Mouse (Mus musculus): ENCODE data around the gene Has1.

Gene Has1

GRCm38 (mm10) chr17:17855064-17855838 is at the start of gene Has1:
Gene Has1 (minus strand): TSS chr17:17855205.
- no peak for DNase-seq (ENCODE audit: low read depth, low spot score)

GRCm38 (mm10) chr17:17900768-17901167 is 45.8 kb upstream of the Has1 start:
- no peak for DNase-seq (ENCODE audit: low read depth, low spot score)

GRCm38 (mm10) chr17:17899268-17899667 is 44.3 kb upstream of the Has1 start:
- peak; percentile 12 for DNase-seq (ENCODE audit: low read depth, low spot score)

DNA sequence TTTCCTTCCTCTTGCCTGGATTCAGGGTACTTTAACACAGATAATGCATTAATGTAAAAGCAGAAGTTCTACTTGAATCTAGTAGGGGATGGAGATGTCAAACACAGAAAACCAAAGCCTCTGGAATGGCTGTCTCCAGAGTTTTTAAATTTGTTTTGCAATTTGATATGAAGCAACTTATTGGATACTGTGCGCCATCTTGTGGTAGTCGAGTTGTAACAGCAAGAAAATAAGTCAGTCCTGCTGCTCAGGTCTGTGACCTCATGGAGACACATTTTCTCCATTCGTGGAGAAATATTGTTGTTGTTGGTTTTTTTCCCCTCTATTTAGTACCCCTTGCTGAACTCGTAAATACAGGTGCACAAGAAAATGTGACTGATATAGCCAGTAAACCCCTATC is 41.0 kb upstream of the Has1 start:
- peak; percentile 55 for DNase-seq (ENCODE audit: low read depth, low spot score)

- no peak for DNase-seq (ENCODE audit: low read depth, low spot score)
Measured at GRCm38 (mm10) chr17:17889732-17890425, 34.9 kb upstream of the Has1 start.

GRCm38 (mm10) chr17:17887774-17888248 is 32.8 kb upstream of the Has1 start, which contains the start of the genes Fpr2 and Fpr3:
Gene Fpr2 (plus strand): TSS chr17:17887824.
Gene Fpr3 (plus strand): TSS chr17:17887852.
- DNase-seq (ENCODE audit: low read depth, low spot score): no peak

DNA sequence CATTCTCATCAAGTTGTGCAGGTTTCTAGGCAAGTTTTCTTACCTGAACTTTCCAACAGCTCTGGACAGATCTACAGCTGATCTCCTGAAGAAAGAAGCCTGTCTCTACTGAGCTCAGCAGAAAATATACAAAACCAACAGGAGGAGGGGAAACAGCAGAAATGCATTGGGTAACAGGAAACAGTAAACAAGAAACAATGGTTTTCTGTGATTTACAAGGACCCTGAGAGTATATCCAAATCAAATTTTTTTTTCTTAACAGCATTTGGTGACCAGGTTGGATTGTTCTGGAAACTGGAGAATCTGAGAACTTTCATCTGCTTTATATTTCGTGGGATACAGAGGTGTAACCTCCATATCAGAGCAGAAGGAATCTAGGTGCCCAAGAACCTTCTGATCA is 28.8 kb upstream of the Has1 start, which contains the start of gene Fpr1:
TSS of gene Fpr1 (minus strand) at position 101 of the 400 bp plus-strand sequence.
- DNase-seq (ENCODE audit: low read depth, low spot score): no peak

DNA sequence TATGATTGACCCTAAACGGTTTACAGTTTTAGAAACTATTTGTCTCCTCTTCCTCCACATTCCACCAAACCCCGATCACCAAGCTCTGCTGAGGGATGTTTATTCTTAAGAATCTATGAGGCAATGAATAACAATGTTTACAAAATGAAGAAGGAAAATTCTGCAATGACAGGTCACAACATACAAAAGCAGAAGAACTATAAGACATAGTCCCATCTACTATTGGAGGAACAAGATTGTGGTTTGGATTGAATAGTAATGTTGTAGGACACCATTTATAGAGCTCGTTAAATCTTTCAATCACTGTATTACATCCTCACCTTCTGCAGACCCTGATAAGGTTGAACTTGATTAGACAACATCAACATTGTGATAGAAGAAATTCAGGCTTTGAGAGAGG is 27.7 kb upstream of the Has1 start:
- DNase-seq (ENCODE audit: low read depth, low spot score): no peak

GRCm38 (mm10) chr17:17879347-17879746 is 24.3 kb upstream of the Has1 start:
- no peak for DNase-seq (ENCODE audit: low read depth, low spot score)

DNA sequence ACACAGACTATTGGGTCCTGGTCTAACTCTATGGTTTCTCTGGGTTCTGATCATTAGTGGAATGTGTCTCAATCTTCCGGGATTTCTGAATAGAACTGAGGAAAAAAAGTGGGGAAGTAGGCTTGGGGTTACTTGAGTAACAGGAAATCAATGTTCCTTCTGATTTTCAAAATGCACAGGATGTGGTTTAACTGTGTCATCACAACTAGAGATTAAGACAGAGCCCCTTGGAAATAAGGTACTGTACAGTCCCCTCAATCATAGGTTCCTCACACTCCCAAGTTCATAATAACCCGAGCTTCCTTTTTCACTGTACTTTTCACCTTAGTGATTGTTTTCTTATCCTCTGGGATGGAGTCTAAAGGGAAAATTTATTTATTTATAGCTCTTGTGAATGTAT is 16.7 kb upstream of the Has1 start:
- DNase-seq (ENCODE audit: low read depth, low spot score): no peak

DNA sequence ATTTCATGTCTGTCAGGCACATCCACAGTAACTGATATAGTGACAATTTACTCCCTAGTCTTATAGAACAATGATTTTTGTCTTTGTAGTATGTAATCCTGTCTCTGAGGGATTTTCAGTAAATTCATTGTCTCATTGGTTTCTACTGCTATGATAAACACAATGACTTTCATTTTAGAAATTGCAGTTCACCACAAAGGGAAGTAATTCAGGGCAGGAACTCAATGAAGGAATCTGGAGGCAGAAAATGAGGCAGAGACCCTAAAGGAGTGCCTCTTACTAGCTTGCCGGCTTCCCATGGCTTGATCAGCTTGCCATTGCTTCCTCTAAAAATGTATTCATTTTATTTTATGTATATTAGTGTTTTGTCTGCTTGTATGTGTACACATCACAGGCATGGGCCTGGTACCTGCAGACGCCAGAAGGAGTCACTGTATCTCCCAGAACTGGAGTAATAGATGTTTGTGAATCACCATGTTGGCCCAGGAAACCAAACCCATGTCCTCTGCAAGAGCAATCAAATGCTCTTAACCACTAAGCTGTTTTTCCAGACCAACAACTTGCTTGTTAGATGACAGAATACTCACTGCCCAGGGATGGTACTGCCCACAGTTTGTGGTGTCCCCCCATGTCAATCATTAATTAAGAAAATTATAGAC is 16.0 kb upstream of the Has1 start:
- DNase-seq (ENCODE audit: low read depth, low spot score): no peak

DNA sequence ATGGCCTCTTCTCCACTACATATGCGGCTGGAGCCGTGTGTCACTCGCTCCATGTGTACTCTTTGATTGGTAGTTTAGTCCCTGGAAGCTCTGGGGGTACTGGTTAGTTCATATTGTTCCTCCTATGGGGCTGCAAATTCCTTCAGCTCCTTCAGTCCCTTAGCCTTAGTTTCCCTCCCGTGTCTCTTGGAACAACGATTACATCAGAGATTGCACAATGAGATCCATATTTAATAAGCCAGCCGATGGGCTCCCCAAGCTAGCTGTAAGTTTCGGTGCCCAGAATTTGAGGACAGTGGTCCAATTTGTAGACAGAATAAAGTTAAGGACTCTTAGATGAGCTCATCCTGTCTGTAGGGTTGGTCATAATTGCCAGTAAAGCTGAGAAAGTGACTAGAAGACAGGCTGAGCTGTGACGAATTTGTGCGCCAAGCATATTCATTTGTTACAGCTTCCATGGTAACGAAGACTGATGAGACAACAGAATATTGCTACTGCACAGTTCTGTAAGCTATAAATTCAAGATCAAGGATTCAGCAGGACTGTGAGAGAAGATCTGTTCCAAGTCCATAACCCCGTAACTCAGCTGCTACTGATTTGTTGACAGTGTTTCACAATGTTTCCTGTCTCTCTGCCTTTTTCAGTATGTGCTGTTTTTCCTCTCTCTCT is 11.9 kb upstream of the Has1 start:
- DNase-seq (ENCODE audit: low read depth, low spot score): no peak

- DNase-seq (ENCODE audit: low read depth, low spot score): no peak
Measured at GRCm38 (mm10) chr17:17865168-17865567, 10.2 kb upstream of the Has1 start.

DNA sequence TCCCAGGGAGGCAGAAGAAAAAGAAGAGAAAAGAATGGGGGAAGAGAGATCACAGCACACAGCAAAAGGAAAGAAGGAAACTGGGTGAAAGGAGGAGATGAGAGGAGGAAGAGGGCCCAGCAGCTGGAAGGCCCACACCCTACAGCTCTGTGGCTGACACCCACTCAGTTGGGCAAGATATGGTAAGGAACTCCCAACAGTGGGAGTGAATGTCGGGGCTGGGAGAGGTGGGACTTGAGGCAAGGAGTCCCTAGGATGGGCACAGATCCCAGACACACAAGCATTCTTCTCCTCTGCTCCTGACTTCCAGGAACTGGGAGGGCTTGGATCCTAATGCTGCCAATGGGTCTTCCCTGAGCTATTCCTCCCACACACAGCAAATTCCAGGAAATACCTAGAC is 7.4 kb upstream of the Has1 start:
- DNase-seq (ENCODE audit: low read depth, low spot score): no peak

GRCm38 (mm10) chr17:17860110-17860509 is 5.1 kb upstream of the Has1 start:
- DNase-seq (ENCODE audit: low read depth, low spot score): no peak

- no peak for DNase-seq (ENCODE audit: low read depth, low spot score)
Measured at GRCm38 (mm10) chr17:17857446-17857845, 2.4 kb upstream of the Has1 start.

GRCm38 (mm10) chr17:17856612-17857011 is 1.6 kb upstream of the Has1 start:
- DNase-seq (ENCODE audit: low read depth, low spot score): no peak

DNA sequence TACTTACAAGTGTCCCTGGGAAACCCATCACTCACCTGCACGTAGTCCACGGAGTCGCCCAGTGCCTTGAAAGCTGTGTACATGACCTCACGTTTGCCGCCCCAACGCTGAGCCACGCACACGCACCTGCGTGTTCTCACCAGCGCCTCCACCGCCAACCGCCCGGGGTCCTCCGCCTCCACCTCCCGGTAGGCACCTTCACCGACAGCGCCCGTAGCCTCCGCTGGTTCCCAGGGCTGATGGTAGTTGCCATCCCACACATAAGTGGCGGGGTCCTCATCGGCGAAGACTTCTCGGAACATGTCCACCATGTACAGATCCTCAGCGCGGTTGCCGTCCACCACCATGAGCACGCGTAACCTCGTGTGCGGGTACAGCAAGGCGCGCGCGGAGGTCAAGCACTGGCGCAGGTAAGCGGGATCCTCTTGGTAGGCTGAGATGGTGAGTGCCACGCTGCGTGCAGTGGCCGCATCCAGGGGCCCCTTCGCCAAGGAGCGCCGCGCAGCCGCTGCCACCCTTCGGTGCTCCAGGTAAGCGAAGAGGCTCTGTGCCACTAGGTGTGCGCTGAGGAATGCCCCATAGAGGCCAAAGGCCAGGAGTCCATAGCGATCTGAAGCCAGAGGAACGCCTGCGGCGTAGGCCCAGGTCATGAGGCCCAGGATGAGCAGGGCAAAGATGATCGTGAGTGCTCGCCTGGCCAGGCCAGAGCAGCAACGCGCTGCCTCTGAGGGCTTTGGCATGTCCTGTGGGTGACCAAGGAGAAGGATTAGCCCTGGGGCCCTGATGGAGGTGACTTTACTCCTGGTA is 4.9 kb downstream of the Has1 start:
- no peak for DNase-seq (ENCODE audit: low read depth, low spot score)

DNA sequence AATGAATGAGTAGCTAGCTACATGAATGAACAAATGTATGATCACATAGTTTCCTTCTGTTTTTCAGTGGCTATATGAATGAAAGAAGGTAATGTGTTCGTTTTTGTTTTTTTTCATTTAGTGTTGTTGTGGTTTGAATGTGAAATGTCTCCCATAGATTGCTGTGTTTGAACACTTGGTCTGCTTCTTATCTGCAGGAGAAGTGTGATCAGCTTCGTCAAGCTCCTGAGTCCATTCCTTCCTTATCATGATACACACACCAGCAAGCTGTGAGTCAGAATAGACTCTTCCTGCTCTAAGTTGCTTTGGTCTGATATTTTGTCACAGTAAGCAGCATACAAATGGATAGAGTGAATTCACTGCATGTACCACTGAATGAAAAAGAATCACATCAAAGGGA is 6.0 kb downstream of the Has1 start:
- DNase-seq (ENCODE audit: low read depth, low spot score): no peak

- no peak for DNase-seq (ENCODE audit: low read depth, low spot score)
Measured at GRCm38 (mm10) chr17:17845187-17846027, 9.6 kb downstream of the Has1 start.
